Mouse (Mus musculus): ENCODE measurements around the gene Tanc1.

- no peak for TF ChIP-seq POLR2A (IDR thresholded peaks at IDR 0.05; ENCODE audit: low read depth, low read length)
- no peak for TF ChIP-seq CTCF (IDR thresholded peaks at IDR 0.05; ENCODE audit: extremely low read depth, insufficient read length, insufficient replicate concordance, low read depth, low read length)
These were observed 100.6 kb downstream of the Tanc1 start for GRCm38 (mm10) chr2:59712484-59712883.

Measured in small intestine, adult 2 months (tissue).